13 mouse cellular contexts compared by ENCODE assay signal in the genomic region with DNA sequence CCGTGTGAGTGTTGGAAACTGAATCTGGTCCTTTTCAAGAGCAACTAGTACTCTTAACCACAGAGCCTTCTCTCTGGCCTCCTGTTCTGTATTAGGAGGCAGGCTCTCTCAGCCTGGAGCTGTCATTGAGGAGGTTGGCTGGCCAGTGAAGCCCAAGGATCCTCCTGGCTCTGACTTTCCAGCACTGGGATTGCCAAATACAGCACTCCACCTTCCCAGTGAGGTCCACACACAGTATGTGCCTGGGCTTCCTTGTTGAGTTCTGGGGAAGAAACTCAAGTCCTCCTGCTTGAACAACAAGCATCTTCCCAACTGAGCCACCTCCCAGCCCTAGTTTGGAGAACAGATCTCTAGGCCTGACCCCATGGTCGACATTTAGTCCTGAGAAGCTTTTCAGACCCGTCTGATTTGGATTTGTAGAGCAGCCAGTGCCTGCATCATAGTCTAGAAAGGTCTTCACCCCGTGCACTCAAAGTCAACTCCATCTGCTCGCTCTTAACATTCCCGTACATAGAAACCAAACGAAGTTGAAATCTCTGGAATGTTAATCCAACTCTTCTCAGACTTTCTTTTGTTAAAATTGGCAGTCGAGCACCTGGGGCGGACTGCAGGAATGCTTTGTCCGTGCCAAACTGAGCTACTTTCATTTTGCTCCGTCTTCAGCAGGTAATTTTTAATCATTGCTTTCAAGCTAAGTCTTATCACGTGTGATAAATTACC.
DNase-seq lines count a peak whose midpoint lies in the region; ATAC-seq and TF ChIP-seq lines count a peak whose summit lies in the region.
"Had no signal": no experiment of that assay in that cellular context is flagged by ENCODE, and none has a peak within 500 bp of the region (broad histone marks: within the 10 kb centered on the region; RNA-seq: fewer than 3 reads in every experiment).

No protein-coding gene starts in this region.

- peak overlapping the region; percentile 25 for H3K4me2 ChIP-seq in intestine, postnatal 0 days (replicated peaks; ENCODE audit: low read depth)
- H3K4me2 ChIP-seq: hindbrain, embryonic 13.5 days; limb, embryonic 15.5 days had no signal

- TF ChIP-seq CTCF in intestine, postnatal 0 days (IDR thresholded peaks at IDR 0.05; ENCODE audit: low read depth): no peak

- H3K4me3 ChIP-seq in intestine, postnatal 0 days (ENCODE audit: low read depth, low read length): no peak overlapping the region
- H3K4me3 ChIP-seq: hindbrain, embryonic 13.5 days; limb, embryonic 15.5 days had no signal

- H3K4me1 ChIP-seq in intestine, postnatal 0 days (replicated peaks; ENCODE audit: control insufficient read depth, insufficient read depth, low read length): no peaks in the 10 kb centered on the region
- H3K4me1 ChIP-seq: hindbrain, embryonic 13.5 days had no signal

- H3K27ac ChIP-seq in intestine, postnatal 0 days (ENCODE audit: low read depth, low read length): no peak overlapping the region
- H3K27ac ChIP-seq: hindbrain, embryonic 13.5 days; limb, embryonic 15.5 days had no signal

- intact Hi-C loops in heart, postnatal 10 days (cut with DNase I): no loop called here

- DNase-seq in embryo, embryonic 10.5 days (ENCODE audit: low spot score): peak; percentile 12
- no peak for DNase-seq in embryo, embryonic 9.5 days (ENCODE audit: extremely low spot score)
- DNase-seq in heart, postnatal 10 days: peak; percentile 4 to 9
- DNase-seq in heart, adult 8-10 months (ENCODE audit: low spot score): no peak
- DNase-seq in mesoderm, embryonic 11.5 days (ENCODE audit: low read depth, low spot score): peak; percentile 8
- no peak for DNase-seq in right cerebral cortex, postnatal 25 days
- DNase-seq in ovary, postnatal 36 days (ENCODE audit: low spot score): no peak
- DNase-seq: cerebellum, postnatal 14 days; kidney, postnatal 25 days; layer of hippocampus, postnatal 36 days had no signal

- ATAC-seq in intestine, postnatal 0 days: no peak

- H3K36me3 ChIP-seq in intestine, postnatal 0 days (ENCODE audit: control insufficient read depth, insufficient read depth): no peaks in the 10 kb centered on the region
- H3K36me3 ChIP-seq: hindbrain, embryonic 13.5 days; limb, embryonic 15.5 days had no signal

- 39% methylated on average over 12 of the region's 12 CpGs for WGBS in intestine, postnatal 0 days

- H3K9me3 ChIP-seq in intestine, postnatal 0 days (ENCODE audit: control insufficient read depth): no peaks in the 10 kb centered on the region
- H3K9me3 ChIP-seq: hindbrain, embryonic 13.5 days; limb, embryonic 15.5 days had no signal

- no peaks in the 10 kb centered on the region for H3K27me3 ChIP-seq in intestine, postnatal 0 days (replicated peaks; ENCODE audit: control insufficient read depth, insufficient read depth, low read length)
- H3K27me3 ChIP-seq: hindbrain, embryonic 13.5 days; limb, embryonic 15.5 days had no signal

- no peak overlapping the region for H3K9ac ChIP-seq in intestine, postnatal 0 days (ENCODE audit: low read depth, low read length)
- H3K9ac ChIP-seq: hindbrain, embryonic 13.5 days; limb, embryonic 15.5 days had no signal

Comparison
In these comparisons a context has a peak if more than half of its experiments do, and no peak if none do; other contexts are left out.
1. DNase-seq: peak in embryo, embryonic 10.5 days (single experiment), heart, postnatal 10 days (2 of 2) and mesoderm, embryonic 11.5 days (single experiment); none in embryo, embryonic 9.5 days (single experiment), heart, adult 8-10 months (single experiment), right cerebral cortex, postnatal 25 days (single experiment) and ovary, postnatal 36 days (single experiment).